Mouse (Mus musculus) heart, postnatal 0 days (tissue): ENCODE measurements around the gene Hrk. TPM values are rescaled to one million over a fixed set of nuclear protein-coding genes. Genes with fewer than 3 reads are reported as not detected.

Source experiments
- ATAC-seq: fragments of 200-750 bp; cut with Nextera tagmentation; 2 replicates; pipeline ENCODE4 v1.8.0; 2017; ENCODE audit warnings: low read depth, moderate number of reproducible peaks, moderate library complexity; ENCODE audit not compliant: insufficient read depth
- DNase-seq: peaks from one replicate; pipeline ENCODE4 v3.0.0-alpha.2; 2016; ENCODE audit warnings: low spot score
- H3K27ac ChIP-seq: fragments of 300-500 bp; sonication (generic); 2 replicates; pipeline ENCODE4 v1.5.1; 2014; ENCODE audit warnings: low read depth, mild to moderate bottlenecking
- H3K27me3 ChIP-seq: fragments of 300-500 bp; sonication (generic); 2 replicates; pipeline ENCODE4 v1.6.1; 2014; ENCODE audit warnings: low read length, mixed read lengths; ENCODE audit not compliant: control insufficient read depth, insufficient read depth
- H3K36me3 ChIP-seq: fragments of 300-500 bp; sonication (generic); replicated peaks from 2 replicates; pipeline ENCODE4 v1.6.1; 2014; ENCODE audit warnings: low read length, mixed read lengths; ENCODE audit not compliant: control insufficient read depth, insufficient read depth
- H3K4me1 ChIP-seq: fragments of 300-500 bp; sonication (generic); 2 replicates; pipeline ENCODE4 v1.6.1; 2014; ENCODE audit warnings: antibody characterized with exemption; ENCODE audit not compliant: control insufficient read depth, insufficient read depth
- H3K4me2 ChIP-seq: fragments of 300-500 bp; sonication (generic); 2 replicates; pipeline ENCODE4 v1.6.1; 2014; ENCODE audit warnings: low read depth, mild to moderate bottlenecking, low read length, moderate library complexity
- H3K4me3 ChIP-seq: fragments of 300-500 bp; sonication (generic); 2 replicates; pipeline ENCODE4 v1.5.1; 2014; ENCODE audit warnings: low read depth, low read length
- H3K9ac ChIP-seq: fragments of 300-500 bp; sonication (generic); replicated peaks from 2 replicates; pipeline ENCODE4 v1.6.1; 2014; ENCODE audit warnings: low read depth, low read length, mixed read lengths
- H3K9me3 ChIP-seq: fragments of 300-500 bp; sonication (generic); replicated peaks from 2 replicates; pipeline ENCODE4 v1.6.1; 2016; ENCODE audit warnings: low read length; ENCODE audit not compliant: control insufficient read depth
- CTCF ChIP-seq: IDR thresholded peaks from 2 replicates; pipeline ENCODE4 v1.5.1; 2016; ENCODE audit warnings: antibody characterized with exemption, control low read depth, low read depth
- EP300 ChIP-seq: IDR thresholded peaks from 2 replicates; pipeline ENCODE4 v1.6.1; 2016; ENCODE audit warnings: antibody characterized with exemption, low read depth
- WGBS: fragments of 180-500 bp; shearing (Covaris S2); extraction: QIAGEN DNeasy Blood & Tissue Kit; methylation state at CpG from one replicate; pipeline ENCODE4 v1.1.7; 2014; 5-methylcytosine and 5-hydroxymethylcytosine counted together
- polyA plus RNA-seq: library from polyadenylated mRNA; unstranded; fragments of >200 nt; fragmentation: Nextera tagmentation; extraction: Ambion mirVana; gene quantifications from 2 replicates; pipeline ENCODE4 v1.2.1, GENCODE M21; 2015
- total RNA-seq: library from RNA; depleted of rRNA; stranded (reverse); fragments of >200 nt; gene quantifications from 2 replicates; pipeline ENCODE4 v1.2.3, GENCODE M21; 2014; ENCODE audit warnings: low replicate concordance

The Hrk gene
- total and polyA plus RNA-seq, 2 experiments from 2014 or later: 0.04 to 0.11 TPM

DNA sequence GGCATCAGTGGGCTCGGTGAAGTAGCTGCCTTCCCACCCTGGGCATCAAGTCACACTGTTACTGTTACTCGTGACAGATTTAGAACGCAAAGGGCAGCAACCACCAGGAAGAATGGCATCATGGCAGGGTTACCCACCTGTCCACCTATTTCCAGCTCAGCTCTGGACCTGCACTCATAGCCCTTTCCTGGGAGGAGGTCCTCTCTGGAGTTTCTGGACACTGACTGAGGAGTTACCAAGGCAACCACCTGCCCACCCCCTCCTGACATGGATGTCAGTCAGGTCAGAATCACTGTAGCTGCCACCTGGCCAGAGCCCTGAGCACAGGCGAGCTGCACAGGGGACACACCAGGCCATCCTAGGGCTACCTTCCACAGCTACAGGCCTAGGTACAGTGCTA is 37.8 kb upstream of the Hrk start:
- TF ChIP-seq EP300 (no peak), CTCF (no peak)
- Histone ChIP-seq H3K27ac (no peak overlapping the region), H3K4me2 (no peak overlapping the region), H3K4me3 (no peak overlapping the region), H3K9me3 (no peaks in the 10 kb centered on the region), H3K27me3 (no peaks in the 10 kb centered on the region), H3K4me1 (peaks cover 22% of the 10 kb centered on the region), H3K9ac (no peak overlapping the region), H3K36me3 (peaks cover 25% of the 10 kb centered on the region; the same call in 1 of the 2 replicates)
- DNase-seq: no peak
- ATAC-seq: no peak
- WGBS: 79% methylated on average over 4 of the region's 4 CpGs

DNA sequence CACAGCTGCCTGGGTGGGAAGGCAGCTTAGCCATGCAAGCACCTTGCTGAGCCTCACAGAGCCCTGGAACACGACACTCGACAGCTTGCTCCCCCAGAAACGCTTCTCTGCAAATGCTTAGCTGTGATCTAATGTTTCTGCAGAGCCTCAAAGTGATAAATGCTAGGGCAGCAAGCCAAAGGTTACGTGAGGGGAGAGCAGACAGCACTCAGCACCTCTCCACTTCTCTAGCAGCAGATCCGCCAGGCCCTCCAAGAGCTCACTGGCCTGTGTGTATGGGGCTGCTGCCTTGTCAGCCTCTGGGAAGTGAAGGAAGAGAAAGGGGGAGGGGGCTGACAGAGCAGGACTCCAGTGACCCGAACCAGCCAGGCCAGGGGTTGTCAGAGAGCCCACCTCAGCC is 36.2 kb upstream of the Hrk start:
- TF ChIP-seq CTCF: no peak
- no peak for TF ChIP-seq EP300
- no peak overlapping the region for H3K4me2 ChIP-seq
- H3K36me3 ChIP-seq: peaks cover 25% of the 10 kb centered on the region; the same call in 1 of the 2 replicates
- 20% methylated on average over 6 of the region's 6 CpGs for WGBS
- H3K9ac ChIP-seq: no peak overlapping the region
- DNase-seq: peak; percentile 78
- H3K9me3 ChIP-seq: no peaks in the 10 kb centered on the region
- H3K4me3 ChIP-seq: no peak overlapping the region
- no peaks in the 10 kb centered on the region for H3K27me3 ChIP-seq
- peak overlapping the region; percentile 18 for H3K27ac ChIP-seq
- peaks cover 25% of the 10 kb centered on the region for H3K4me1 ChIP-seq
- ATAC-seq: peak; percentile 92

DNA sequence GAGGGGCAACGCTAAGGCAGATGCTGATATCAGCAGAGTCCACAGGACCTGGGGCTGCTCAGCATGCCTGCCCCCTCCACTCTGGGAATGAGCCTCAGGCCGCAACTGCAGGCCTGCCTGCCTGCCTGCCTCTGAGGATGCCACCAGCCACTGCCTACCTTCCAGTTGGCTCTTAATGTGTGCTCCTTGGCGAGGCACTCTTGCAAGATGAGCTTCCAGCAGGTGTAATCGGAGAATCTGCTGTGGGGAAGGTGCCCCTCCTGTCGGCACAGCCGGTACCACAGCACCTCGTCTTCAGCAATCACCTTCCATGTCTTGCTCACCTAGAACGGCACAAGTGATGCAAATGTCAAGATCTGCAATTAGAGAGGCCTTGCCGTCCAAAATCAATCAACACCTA is 35.8 kb upstream of the Hrk start:
- Histone ChIP-seq H3K27ac (peak overlapping the region; percentile 18), H3K9me3 (no peaks in the 10 kb centered on the region), H3K9ac (no peak overlapping the region), H3K4me2 (no peak overlapping the region), H3K36me3 (peaks cover 25% of the 10 kb centered on the region; the same call in 1 of the 2 replicates), H3K4me3 (no peak overlapping the region), H3K4me1 (peaks cover 26% of the 10 kb centered on the region), H3K27me3 (no peaks in the 10 kb centered on the region)
- DNase-seq (no peak), ATAC-seq (peak; percentile 15; the same call in 1 of the 2 replicates)
- WGBS: 45% methylated on average over 9 of the region's 9 CpGs
- TF ChIP-seq CTCF (no peak), EP300 (no peak)

DNA sequence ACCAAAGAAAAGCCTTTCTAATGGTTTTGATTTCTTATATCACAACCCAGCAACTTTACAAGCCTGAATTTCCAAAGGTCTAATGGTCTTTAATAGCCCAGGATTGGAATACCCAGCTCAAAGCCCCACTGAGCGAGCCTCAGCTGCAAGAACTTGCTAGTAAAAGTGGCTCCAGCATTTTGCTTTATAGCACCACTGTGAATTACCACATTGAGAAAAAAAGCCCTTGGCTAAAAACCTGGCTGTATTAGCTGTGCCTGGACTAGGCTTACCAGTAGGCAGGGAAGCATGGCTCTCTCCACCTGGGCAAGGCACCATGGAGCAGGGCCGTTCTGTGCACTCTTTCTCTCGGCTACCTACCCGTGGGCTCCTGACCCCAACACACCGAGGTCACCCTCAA is 28.1 kb upstream of the Hrk start:
- Histone ChIP-seq H3K4me3 (no peak overlapping the region), H3K27me3 (no peaks in the 10 kb centered on the region), H3K36me3 (peaks cover 23% of the 10 kb centered on the region), H3K9ac (no peak overlapping the region), H3K4me1 (peaks cover 9% of the 10 kb centered on the region), H3K4me2 (no peak overlapping the region), H3K27ac (no peak overlapping the region), H3K9me3 (no peaks in the 10 kb centered on the region)
- DNase-seq: no peak
- TF ChIP-seq CTCF: no peak
- no peak for TF ChIP-seq EP300
- no peak for ATAC-seq
- 94% methylated on average over 5 of the region's 5 CpGs for WGBS

DNA sequence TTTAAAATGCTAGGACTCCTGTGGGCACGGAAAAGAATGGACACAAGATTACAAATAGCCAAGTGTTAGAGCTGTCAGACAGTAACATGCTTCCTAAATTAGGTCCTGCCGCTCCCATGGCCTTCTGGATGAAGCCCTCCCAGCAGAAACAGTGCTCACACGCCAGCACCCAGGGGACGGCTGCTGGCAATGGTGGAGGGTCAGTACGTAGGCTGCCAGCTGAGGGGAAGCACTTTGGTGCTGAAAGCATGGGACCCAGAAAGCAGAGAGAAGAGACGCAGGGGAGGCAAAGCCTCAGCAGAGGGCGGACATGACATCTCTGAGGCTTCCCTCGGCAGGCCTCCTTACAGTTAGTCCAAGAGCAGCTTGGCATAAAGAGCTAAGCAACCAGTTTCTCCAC is 24.8 kb upstream of the Hrk start:
- Histone ChIP-seq H3K9ac (no peak overlapping the region), H3K4me2 (no peak overlapping the region), H3K27me3 (no peaks in the 10 kb centered on the region), H3K27ac (no peak overlapping the region), H3K9me3 (no peaks in the 10 kb centered on the region), H3K4me1 (peaks cover 11% of the 10 kb centered on the region), H3K36me3 (peaks cover 38% of the 10 kb centered on the region), H3K4me3 (no peak overlapping the region)
- WGBS: 63% methylated on average over 8 of the region's 8 CpGs
- no peak for ATAC-seq
- TF ChIP-seq EP300 (no peak), CTCF (no peak)
- no peak for DNase-seq

DNA sequence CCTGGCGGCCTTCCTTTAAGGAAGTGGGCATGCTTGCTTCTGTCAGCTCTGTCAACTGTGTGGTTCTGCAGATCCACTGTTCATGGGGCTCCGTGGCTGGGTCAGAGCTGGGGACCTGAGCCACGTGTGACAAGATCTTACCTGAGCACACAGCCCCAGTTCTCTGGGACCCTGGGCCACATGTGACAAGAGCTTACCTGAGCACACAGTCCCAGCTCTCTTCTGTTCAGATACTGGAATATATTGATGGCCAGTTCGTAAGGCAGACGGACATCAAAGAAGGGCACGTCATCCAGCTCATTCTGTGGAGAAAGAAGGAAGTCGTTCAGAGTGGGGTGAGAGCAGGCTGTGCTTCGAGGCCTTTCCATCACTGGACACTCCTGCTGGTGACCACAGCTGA is 22.0 kb upstream of the Hrk start:
- H3K36me3 ChIP-seq: peaks cover 43% of the 10 kb centered on the region
- 89% methylated on average over 8 of the region's 8 CpGs for WGBS
- TF ChIP-seq CTCF: no peak
- TF ChIP-seq EP300: no peak

More for the DNA sequence above, 22.0 kb upstream of the Hrk start:
- Histone ChIP-seq H3K9me3 (no peaks in the 10 kb centered on the region), H3K4me2 (no peak overlapping the region), H3K4me1 (peaks cover 39% of the 10 kb centered on the region), H3K27me3 (no peaks in the 10 kb centered on the region), H3K9ac (no peak overlapping the region), H3K27ac (peak overlapping the region; percentile 71), H3K4me3 (no peak overlapping the region)
- ATAC-seq (no peak), DNase-seq (no peak)
